Mouse (Mus musculus) heart, adult 2 months (tissue): ENCODE data around the gene Tnpo1. TPM values are rescaled to one million over a fixed set of nuclear protein-coding genes. Genes with fewer than 3 reads are reported as not detected.

Experiments
- DNase-seq, 2 experiments: peaks; one replicate each; pipeline ENCODE4 v3.0.0; 2021
- H3K27ac ChIP-seq: fragments of 200-600 bp; 2 replicates; pipeline ENCODE4 v1.8.1; 2022
- H3K27me3 ChIP-seq: fragments of 200-500 bp; 2 replicates; pipeline ENCODE4 v1.6.1; 2012; ENCODE audit warnings: mild to moderate bottlenecking, low read length, inconsistent platforms, mixed read lengths; ENCODE audit not compliant: control insufficient read depth, insufficient read depth
- H3K36me3 ChIP-seq: fragments of 200-500 bp; 2 replicates; pipeline ENCODE4 v1.6.1; 2012; ENCODE audit warnings: low read length, inconsistent platforms; ENCODE audit not compliant: control insufficient read depth, insufficient read depth
- H3K4me1 ChIP-seq: fragments of 200-500 bp; 2 replicates; pipeline ENCODE4 v1.6.1; 2011; ENCODE audit warnings: low read length; ENCODE audit not compliant: control insufficient read depth, insufficient read depth
- H3K4me3 ChIP-seq: fragments of 200-600 bp; 2 replicates; pipeline ENCODE4 v1.8.1; 2022
- H3K79me2 ChIP-seq: fragments of 200-500 bp; replicated peaks from 2 replicates; pipeline ENCODE4 v1.6.1; 2012; ENCODE audit warnings: mild to moderate bottlenecking, inconsistent platforms, low read length, moderate library complexity, mixed read lengths; ENCODE audit not compliant: control insufficient read depth, insufficient read depth
- H3K9ac ChIP-seq: fragments of 200-500 bp; 2 replicates; pipeline ENCODE4 v1.6.1; 2012; ENCODE audit warnings: low read depth, mild to moderate bottlenecking, control low read depth, inconsistent platforms, low read length, mixed read lengths
- CTCF ChIP-seq: fragments of 200-600 bp; IDR thresholded peaks from 2 replicates; pipeline ENCODE4 v1.8.1; 2022; ENCODE audit warnings: antibody characterized with exemption, mild to moderate bottlenecking, moderate library complexity
- EP300 ChIP-seq: fragments of 200-500 bp; IDR thresholded peaks from 2 replicates; pipeline ENCODE4 v1.6.1; 2011; ENCODE audit warnings: low read depth, low read length, control low read depth; ENCODE audit not compliant: insufficient read depth
- POLR2A ChIP-seq: fragments of 200-500 bp; IDR thresholded peaks from 2 replicates; pipeline ENCODE4 v1.6.1; 2011; ENCODE audit warnings: mild to moderate bottlenecking, low read depth, low read length, control low read depth; ENCODE audit not compliant: insufficient read depth
- WGBS: fragments of 180-500 bp; shearing (Covaris S2); methylation state at CpG from one replicate; pipeline ENCODE4 v1.1.7; 2018; 5-methylcytosine and 5-hydroxymethylcytosine counted together
- intact Hi-C: fragments of 180-260 bp; cut with DNase I; formaldehyde crosslinking; loops from one replicate; pipeline ENCODE4 v1.15.1; 2025
- polyA plus RNA-seq: library from polyadenylated mRNA; depleted of rRNA; stranded (reverse); fragments of >200 nt; gene quantifications from 2 replicates; pipeline ENCODE4 v1.2.3, GENCODE M21; 2012
- total RNA-seq, 2 experiments: library from RNA; stranded (reverse); gene quantifications; 2 replicates each; pipeline ENCODE4 v1.2.3; 2021

Tnpo1 gene
- total and polyA plus RNA-seq, 3 experiments = 16.1 to 60.4 (median 58.9) TPM

DNA sequence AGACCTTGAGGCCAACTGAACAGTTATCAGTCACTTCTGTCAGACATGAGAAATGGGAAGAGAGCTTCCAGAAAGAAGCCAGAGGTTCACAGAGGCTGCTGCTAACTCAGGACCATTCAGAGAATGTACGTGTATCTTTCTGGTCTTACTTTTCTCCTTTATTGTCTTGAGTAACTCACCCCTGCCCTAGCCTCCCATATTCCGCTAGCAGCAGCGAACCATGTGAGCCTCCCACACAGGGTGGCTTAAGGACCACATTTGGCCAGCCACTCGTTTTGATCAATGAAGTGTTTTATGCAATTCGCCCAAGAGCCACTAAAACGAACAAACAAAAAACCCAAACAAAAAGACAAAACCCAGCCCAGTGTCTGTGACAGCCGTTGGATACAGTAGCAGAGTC is 25.8 kb upstream of the Tnpo1 start:
- Histone ChIP-seq H3K36me3 (no peaks in the 10 kb centered on the region), H3K4me1 (peaks cover 2% of the 10 kb centered on the region), H3K27ac (no peak overlapping the region), H3K9ac (no peak overlapping the region), H3K79me2 (no peaks in the 10 kb centered on the region), H3K4me3 (no peak overlapping the region), H3K27me3 (no peaks in the 10 kb centered on the region)
- no peak for DNase-seq
- intact Hi-C loops = no loop called here
- 80% methylated on average over 7 of the region's 7 CpGs for whole genome bisulfite sequencing
- no peak for TF ChIP-seq EP300
- no peak for TF ChIP-seq CTCF
- no peak for TF ChIP-seq POLR2A

DNA sequence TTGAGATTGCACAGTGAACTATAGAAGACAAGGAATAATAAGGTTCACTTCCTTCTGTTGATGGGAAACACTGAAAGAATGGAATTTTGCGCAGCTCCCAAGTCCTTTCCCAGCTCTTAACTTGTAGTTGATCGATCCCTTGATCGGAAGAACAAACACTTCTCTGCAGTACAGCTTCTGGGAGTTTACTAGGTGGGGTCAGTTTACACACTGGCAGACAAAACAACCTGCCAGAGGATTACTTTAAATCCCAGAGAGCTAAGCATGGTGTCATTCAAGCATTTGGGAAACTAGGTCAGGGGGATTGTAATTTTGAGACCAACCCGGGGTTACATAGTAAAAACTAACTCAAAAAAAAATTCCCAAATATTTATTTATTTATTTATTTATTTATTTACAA is 22.0 kb upstream of the Tnpo1 start:
- Histone ChIP-seq H3K27me3 (no peaks in the 10 kb centered on the region), H3K9ac (no peak overlapping the region), H3K27ac (no peak overlapping the region), H3K4me3 (no peak overlapping the region), H3K36me3 (no peaks in the 10 kb centered on the region), H3K4me1 (no peaks in the 10 kb centered on the region), H3K79me2 (no peaks in the 10 kb centered on the region)
- intact Hi-C loops = no loop called here
- no peak for TF ChIP-seq CTCF
- no peak for TF ChIP-seq POLR2A
- TF ChIP-seq EP300 = no peak
- no peak for DNase-seq
- WGBS = 71% methylated on average over 4 of the region's 4 CpGs

GRCm38 (mm10) chr13:98946434-98946833 is 20.2 kb upstream of the Tnpo1 start:
- Histone ChIP-seq H3K4me1 (no peaks in the 10 kb centered on the region), H3K9ac (no peak overlapping the region), H3K27me3 (no peaks in the 10 kb centered on the region), H3K79me2 (no peaks in the 10 kb centered on the region), H3K36me3 (no peaks in the 10 kb centered on the region), H3K4me3 (no peak overlapping the region), H3K27ac (no peak overlapping the region)
- WGBS = 91% methylated on average over 7 of the region's 7 CpGs
- intact Hi-C loops = no loop called here
- TF ChIP-seq CTCF (no peak), POLR2A (no peak), EP300 (no peak)
- DNase-seq = no peak

DNA sequence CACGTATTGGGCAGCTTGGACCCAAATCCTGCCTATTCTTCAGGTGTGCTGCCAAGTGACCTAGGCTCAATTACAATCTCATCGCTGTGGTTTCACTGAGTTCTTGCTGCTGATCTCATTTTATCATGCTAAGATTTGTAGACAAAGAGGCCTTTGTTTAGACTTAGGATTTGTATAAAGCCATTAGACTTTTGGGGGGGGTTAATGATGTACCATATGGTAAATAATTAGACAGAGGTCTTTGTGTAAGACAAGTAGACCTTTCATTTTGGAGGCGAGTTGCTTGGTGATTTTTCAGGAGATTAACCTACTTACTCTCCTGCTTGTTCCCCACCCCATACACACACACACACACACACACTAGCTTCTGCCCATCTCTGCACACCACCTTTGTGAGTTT is 19.7 kb upstream of the Tnpo1 start:
- TF ChIP-seq POLR2A (no peak), CTCF (no peak), EP300 (no peak)
- no peak overlapping the region for H3K4me3 ChIP-seq
- no peak for DNase-seq
- H3K27me3 ChIP-seq = no peaks in the 10 kb centered on the region
- WGBS = 83% methylated on average over 3 of the region's 3 CpGs
- no peaks in the 10 kb centered on the region for H3K79me2 ChIP-seq
- H3K4me1 ChIP-seq = no peaks in the 10 kb centered on the region
- H3K27ac ChIP-seq = no peak overlapping the region
- H3K36me3 ChIP-seq = no peaks in the 10 kb centered on the region
- no peak overlapping the region for H3K9ac ChIP-seq
- intact Hi-C loops = no loop called here

DNA sequence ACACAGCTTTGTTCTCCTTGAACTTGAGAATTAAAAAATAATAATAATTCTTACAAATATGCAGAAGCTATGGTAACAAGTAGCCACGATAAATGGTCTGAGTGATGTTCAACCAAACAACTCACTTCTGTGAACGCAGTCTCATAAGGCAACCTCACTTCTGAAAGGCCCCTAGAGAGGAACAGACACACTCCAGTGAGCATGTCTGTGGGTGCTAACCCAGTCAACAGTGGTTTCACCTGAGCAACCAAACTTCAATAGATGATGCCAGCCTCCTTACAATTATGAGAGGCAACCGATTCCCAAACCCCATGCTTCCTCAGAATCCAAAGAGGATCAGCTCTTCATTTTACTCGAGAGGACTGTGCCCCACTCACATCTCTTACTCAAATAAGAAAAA is 19.2 kb upstream of the Tnpo1 start:
- 92% methylated on average over 4 of the region's 4 CpGs for WGBS
- Histone ChIP-seq H3K9ac (no peak overlapping the region), H3K36me3 (no peaks in the 10 kb centered on the region), H3K4me1 (no peaks in the 10 kb centered on the region), H3K27ac (no peak overlapping the region; the same call in 1 of the 2 replicates), H3K79me2 (no peaks in the 10 kb centered on the region), H3K4me3 (no peak overlapping the region), H3K27me3 (no peaks in the 10 kb centered on the region)
- intact Hi-C loops = no loop called here
- no peak for DNase-seq
- TF ChIP-seq POLR2A (no peak), EP300 (no peak), CTCF (no peak)

DNA sequence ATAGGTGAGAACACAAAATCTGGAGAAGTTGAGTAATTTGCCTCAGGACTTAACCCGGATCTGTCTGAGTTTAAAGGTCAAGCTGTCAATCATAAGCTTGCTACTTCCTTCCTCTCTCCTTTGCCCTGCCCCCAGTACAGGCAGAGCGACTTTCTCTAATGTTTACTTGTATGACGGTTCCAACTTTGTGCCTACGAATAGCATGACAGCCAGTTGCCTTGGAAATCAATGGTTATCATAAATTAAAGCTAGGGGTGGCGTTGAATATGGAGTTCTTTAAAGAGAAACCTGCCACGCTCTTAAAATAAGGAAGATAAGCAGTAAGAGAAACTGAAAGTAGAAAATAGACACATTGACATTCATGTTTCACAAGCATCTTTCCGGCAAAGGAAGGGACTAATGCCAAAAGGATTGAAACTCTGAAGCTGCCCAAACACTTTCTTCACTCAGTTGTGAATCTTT is 18.5 kb upstream of the Tnpo1 start:
- Histone ChIP-seq H3K27ac (peak overlapping the region; percentile 73), H3K9ac (peak overlapping the region; percentile 63; the same call in 1 of the 2 replicates), H3K4me1 (no peaks in the 10 kb centered on the region), H3K27me3 (no peaks in the 10 kb centered on the region), H3K79me2 (no peaks in the 10 kb centered on the region), H3K4me3 (peak overlapping the region; percentile 25; the same call in 1 of the 2 replicates), H3K36me3 (no peaks in the 10 kb centered on the region)
- 35% methylated on average over 7 of the region's 7 CpGs for WGBS
- intact Hi-C loops = no loop called here
- no peak for TF ChIP-seq EP300
- TF ChIP-seq POLR2A = 0 out of 2 replicates have a peak, but pooled peaks have one; percentile 24
- TF ChIP-seq CTCF = no peak
- DNase-seq = peak in 1 of 2 experiments; percentile 44
